Mouse (Mus musculus) skeletal muscle tissue, postnatal 0 days (tissue): ENCODE measurements around the gene Epha2. TPM values are rescaled to one million over a fixed set of nuclear protein-coding genes. Genes with fewer than 3 reads are reported as not detected.

Experiments used
- microRNA-seq, 2 experiments: library from miRNA; unstranded; fragments of <30 nt; microRNA quantifications; one replicate each; pipeline ENCODE4; 2016
- polyA plus RNA-seq: library from polyadenylated mRNA; unstranded; fragments of >200 nt; fragmentation: Nextera tagmentation; extraction: Ambion mirVana; gene quantifications from 2 replicates; pipeline ENCODE4 v1.2.1, GENCODE M21; 2015

The Epha2 gene
- 0.54 and 0.99 TPM in 2 replicates for polyA plus RNA-seq

GRCm38 (mm10) chr4:141301116-141301553 is at the start of gene Epha2:
Gene Epha2 (plus strand): TSS chr4:141301240.

GRCm38 (mm10) chr4:141367997-141368791 is 67.2 kb downstream of the Epha2 start, which contains the start of gene Fam131c:
Gene Fam131c (plus strand): TSS chr4:141368220.

Small RNA genes lying within 50 kb of the gene (microRNA-seq; reads per million reads assigned to microRNA genes)
- 0 reads per million in 2 experiments for gene Gm25690

Other genes starting within 250 kb of the Epha2 start
- gene Crocc, start 240.7 kb upstream of the Epha2 start, polyA plus RNA-seq: 0.99 and 1.7 TPM in 2 replicates
- gene Necap2, start 222.9 kb upstream of the Epha2 start, polyA plus RNA-seq: 38.3 and 50.7 TPM in 2 replicates
- gene Spata21, start 212.9 kb upstream of the Epha2 start, polyA plus RNA-seq: 0.37 and 0.40 TPM in 2 replicates
- gene Szrd1, start 161.5 kb upstream of the Epha2 start, polyA plus RNA-seq: 28.3 and 29.0 TPM in 2 replicates
- 7.7 and 8.1 TPM in 2 replicates for gene Fbxo42, start 153.3 kb upstream of the Epha2 start, polyA plus RNA-seq
- gene Rsg1, start 87.3 kb upstream of the Epha2 start, polyA plus RNA-seq: 1.0 and 1.2 TPM in 2 replicates
- 0.81 and 1.7 TPM in 2 replicates for gene Arhgef19, start 61.7 kb upstream of the Epha2 start, polyA plus RNA-seq
- 0.17 TPM in 1 of 2 replicates, not detected in the other for gene Fam131c, start 67.0 kb downstream of the Epha2 start, polyA plus RNA-seq
- gene Clcnka, start 97.5 kb downstream of the Epha2 start, polyA plus RNA-seq: 0.69 and 1.3 TPM in 2 replicates
- gene Clcnkb, start 114.8 kb downstream of the Epha2 start, polyA plus RNA-seq: 0.06 TPM in 1 of 2 replicates, not detected in the other
- gene Hspb7, start 119.5 kb downstream of the Epha2 start, polyA plus RNA-seq: 66.3 and 81.8 TPM in 2 replicates
- gene Srarp, start 134.9 kb downstream of the Epha2 start, polyA plus RNA-seq: not detected in 2 replicates
- gene Zbtb17, start 143.4 kb downstream of the Epha2 start, polyA plus RNA-seq: 15.5 and 16.1 TPM in 2 replicates
- 2.7 and 3.3 TPM in 2 replicates for gene Spen, start 237.4 kb downstream of the Epha2 start, polyA plus RNA-seq